Mouse (Mus musculus) limb, embryonic 11.5 days (tissue): Measurements from ENCODE around the gene 9530003J23Rik. TPM values are rescaled to one million over a fixed set of nuclear protein-coding genes. Genes with fewer than 3 reads are reported as not detected.
"Not testable (repeated sequence)": the region's sequence is repeated elsewhere in the genome, so short reads cannot be mapped to it uniquely, and the experiment has no call there.

Experiments used
- ATAC-seq: fragments of 200-750 bp; cut with Nextera tagmentation; 2 replicates; pipeline ENCODE4 v1.8.0; 2017; ENCODE audit warnings: low read depth; ENCODE audit not compliant: insufficient number of reproducible peaks, low FRiP score, low TSS enrichment
- DNase-seq: peaks from one replicate; pipeline ENCODE4 v3.0.0-alpha.2; 2015; ENCODE audit warnings: low spot score
- H3K27ac ChIP-seq: fragments of 300-500 bp; sonication (generic); replicated peaks from 2 replicates; pipeline ENCODE4 v1.5.1; 2014; ENCODE audit warnings: low read depth, mild to moderate bottlenecking, low read length
- H3K27me3 ChIP-seq: fragments of 300-500 bp; sonication (generic); 2 replicates; pipeline ENCODE4 v1.6.1; 2014; ENCODE audit warnings: mild to moderate bottlenecking, low read length, mixed read lengths; ENCODE audit not compliant: control insufficient read depth, insufficient read depth
- H3K36me3 ChIP-seq: fragments of 300-500 bp; sonication (generic); 2 replicates; pipeline ENCODE4 v1.6.1; 2014; ENCODE audit warnings: mild to moderate bottlenecking, low read length, moderate library complexity, mixed read lengths; ENCODE audit not compliant: control insufficient read depth, insufficient read depth
- H3K4me1 ChIP-seq: fragments of 300-500 bp; sonication (generic); 2 replicates; pipeline ENCODE4 v1.6.1; 2014; ENCODE audit warnings: low read length, mixed read lengths; ENCODE audit not compliant: control insufficient read depth, insufficient read depth
- H3K4me2 ChIP-seq: fragments of 300-500 bp; sonication (generic); 2 replicates; pipeline ENCODE4 v1.6.1; 2014; ENCODE audit warnings: low read depth, mild to moderate bottlenecking, moderate library complexity; ENCODE audit not compliant: severe bottlenecking
- H3K4me3 ChIP-seq: fragments of 300-500 bp; sonication (generic); 2 replicates; pipeline ENCODE4 v1.5.1; 2014; ENCODE audit warnings: low read depth, low read length
- H3K9ac ChIP-seq: fragments of 300-500 bp; sonication (generic); 2 replicates; pipeline ENCODE4 v1.6.1; 2014; ENCODE audit warnings: mild to moderate bottlenecking, low read length
- H3K9me3 ChIP-seq: fragments of 300-500 bp; sonication (generic); 2 replicates; pipeline ENCODE4 v1.6.1; 2016; ENCODE audit warnings: low read length; ENCODE audit not compliant: control insufficient read depth
- WGBS: fragments of 180-500 bp; shearing (Covaris S2); extraction: QIAGEN DNeasy Blood & Tissue Kit; methylation state at CpG from one replicate; pipeline ENCODE4 v1.1.7; 2014; 5-methylcytosine and 5-hydroxymethylcytosine counted together
- polyA plus RNA-seq: library from polyadenylated mRNA; unstranded; fragments of >200 nt; fragmentation: Nextera tagmentation; extraction: Ambion mirVana; gene quantifications from 2 replicates; pipeline ENCODE4 v1.2.1, GENCODE M21; 2014

9530003J23Rik gene
- polyA plus RNA-seq, 1 experiment from 2014 or later: 0.23 TPM

DNA sequence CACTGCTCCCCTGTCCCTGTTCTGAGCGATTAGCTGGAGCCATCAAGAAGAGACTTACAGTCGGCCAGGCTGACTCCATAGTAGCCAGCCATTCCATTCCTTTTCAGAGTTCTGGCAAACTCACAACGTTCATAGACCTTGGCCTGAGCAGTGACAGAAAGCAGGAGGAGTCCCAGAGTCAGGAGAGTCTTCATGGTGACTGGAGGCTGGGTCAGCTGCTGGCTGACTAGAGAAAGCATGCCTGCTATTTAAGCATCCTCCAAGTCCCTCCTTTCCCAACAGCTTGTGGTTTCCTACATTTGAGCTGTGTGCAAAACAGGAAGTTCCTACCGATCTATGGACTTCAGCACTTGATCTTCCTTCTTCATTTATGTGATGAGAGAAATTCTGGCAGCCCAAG, 43.5 kb upstream of the 9530003J23Rik start, which contains the start of gene Lyz2:
Gene Lyz2, minus strand, starts transcription at position 273 of the 400 bp plus-strand sequence.
- Histone ChIP-seq H3K36me3 (no peaks in the 10 kb centered on the region), H3K4me1 (no peaks in the 10 kb centered on the region), H3K4me3 (no peak within 1 kb of the TSS), H3K27ac (no peak within 1 kb of the TSS), H3K9me3 (no peaks in the 10 kb centered on the region), H3K4me2 (no peak within 1 kb of the TSS), H3K27me3 (no peaks in the 10 kb centered on the region), H3K9ac (no peak within 1 kb of the TSS)
- DNase-seq (no peak), ATAC-seq (no peak)
- WGBS: 63% methylated on average over 4 of the region's 4 CpGs

DNA sequence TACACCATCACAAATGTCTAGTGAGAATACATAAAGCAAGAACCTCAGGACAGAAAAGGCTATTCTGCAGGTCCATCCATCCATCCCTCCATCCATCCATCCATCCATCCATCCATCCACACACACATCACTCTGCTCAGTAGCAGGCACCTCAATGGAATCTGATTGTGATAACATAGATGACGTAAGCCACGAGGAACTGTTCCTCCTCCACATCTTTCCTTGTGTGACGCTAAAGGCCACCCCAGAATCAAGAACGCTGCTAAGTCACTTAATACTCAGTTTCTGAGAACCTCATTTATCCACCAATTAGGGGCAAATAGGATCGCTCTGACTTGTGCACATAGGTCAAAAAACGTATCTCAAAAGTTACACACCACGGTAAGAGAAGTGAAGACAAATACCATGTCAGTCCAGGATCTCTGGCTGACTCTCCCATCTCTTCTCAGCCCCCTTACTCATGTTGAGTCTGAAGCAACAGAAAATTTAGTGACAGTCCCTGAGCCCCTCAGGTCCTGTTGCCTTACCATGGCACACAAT, 42.9 kb upstream of the 9530003J23Rik start:
- Histone ChIP-seq H3K27ac (no peak overlapping the region), H3K4me2 (no peak overlapping the region), H3K9me3 (no peaks in the 10 kb centered on the region), H3K4me1 (no peaks in the 10 kb centered on the region), H3K4me3 (no peak overlapping the region), H3K27me3 (no peaks in the 10 kb centered on the region), H3K36me3 (no peaks in the 10 kb centered on the region), H3K9ac (no peak overlapping the region)
- whole genome bisulfite sequencing: 86% methylated on average over 7 of the region's 7 CpGs
- DNase-seq (no peak), ATAC-seq (no peak)

DNA sequence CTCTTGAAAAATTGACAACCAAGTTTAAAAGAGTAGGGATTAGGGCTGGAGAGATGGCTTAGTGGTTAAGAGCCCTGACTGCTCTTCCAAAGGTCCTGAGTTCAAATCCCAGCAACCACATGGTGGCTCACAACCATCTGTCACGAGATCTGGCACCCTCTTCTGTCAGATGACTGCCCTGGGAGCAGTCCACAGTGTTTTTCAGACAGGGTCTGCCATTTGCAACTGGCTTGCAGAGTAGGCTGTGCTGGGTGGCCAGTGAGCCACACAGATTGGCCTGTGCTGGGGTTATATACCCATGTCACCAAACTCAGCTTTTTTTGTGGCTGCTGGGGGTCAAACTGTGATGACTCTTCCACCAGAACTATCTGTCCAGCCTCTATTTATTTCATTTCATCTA, 41.5 kb upstream of the 9530003J23Rik start:
- H3K36me3 ChIP-seq: no peaks in the 10 kb centered on the region
- ATAC-seq (no peak), DNase-seq (no peak)
- no peaks in the 10 kb centered on the region for H3K4me1 ChIP-seq
- H3K4me3 ChIP-seq: no peak overlapping the region
- H3K27me3 ChIP-seq: no peaks in the 10 kb centered on the region
- no peaks in the 10 kb centered on the region for H3K9me3 ChIP-seq
- H3K4me2 ChIP-seq: no peak overlapping the region
- H3K9ac ChIP-seq: no peak overlapping the region
- WGBS: 54% methylated on average over 1 of the region's 1 CpGs
- no peak overlapping the region for H3K27ac ChIP-seq

DNA sequence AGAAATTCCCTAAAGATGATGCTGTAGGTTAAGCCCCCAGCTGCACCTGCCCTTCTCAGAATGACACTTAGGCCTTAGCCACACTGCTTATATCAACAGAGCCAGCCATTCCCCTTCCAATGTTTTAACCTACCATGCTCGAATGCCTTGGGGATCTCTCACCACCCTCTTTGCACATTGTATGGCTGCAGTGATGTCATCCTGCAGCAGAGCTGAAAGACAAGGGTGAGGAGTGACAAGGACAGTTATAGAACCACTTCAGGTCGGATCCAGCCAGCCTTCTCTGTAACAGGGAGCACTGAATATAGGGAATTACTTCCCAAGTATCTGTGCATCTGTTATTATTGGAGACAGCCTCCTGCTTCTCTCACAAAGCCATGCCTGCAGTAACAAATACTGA, 40.0 kb upstream of the 9530003J23Rik start:
- not testable (repeated sequence) for H3K36me3 ChIP-seq, ATAC-seq, H3K4me1 ChIP-seq, H3K27me3 ChIP-seq, H3K9ac ChIP-seq, DNase-seq, H3K9me3 ChIP-seq, H3K4me3 ChIP-seq, H3K4me2 ChIP-seq, H3K27ac ChIP-seq
- 60% methylated on average over 2 of the region's 2 CpGs for WGBS

DNA sequence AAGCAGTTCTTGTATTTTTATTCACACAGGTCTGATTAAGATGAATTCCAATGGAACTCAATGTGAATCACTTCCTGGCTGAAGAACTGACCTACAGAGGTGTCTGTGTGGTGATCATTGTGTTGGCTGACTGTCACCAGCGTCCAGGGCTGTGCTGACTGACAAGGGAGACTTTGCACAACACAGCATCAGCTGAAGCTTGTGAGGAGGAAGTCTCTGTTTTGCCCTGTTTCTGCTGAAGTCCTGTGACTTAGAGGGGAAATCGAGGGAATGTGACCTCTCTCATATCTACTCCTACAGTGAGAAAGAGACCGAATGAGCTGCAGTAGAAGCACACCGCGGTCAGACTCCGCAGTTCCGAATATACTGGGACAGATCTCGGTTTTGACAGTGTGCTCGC, 39.3 kb upstream of the 9530003J23Rik start:
- ATAC-seq, H3K27me3 ChIP-seq, H3K4me2 ChIP-seq, H3K4me1 ChIP-seq, DNase-seq, H3K9me3 ChIP-seq, H3K4me3 ChIP-seq, H3K27ac ChIP-seq, H3K36me3 ChIP-seq, H3K9ac ChIP-seq: not testable (repeated sequence)
- WGBS: 85% methylated on average over 9 of the region's 9 CpGs

DNA sequence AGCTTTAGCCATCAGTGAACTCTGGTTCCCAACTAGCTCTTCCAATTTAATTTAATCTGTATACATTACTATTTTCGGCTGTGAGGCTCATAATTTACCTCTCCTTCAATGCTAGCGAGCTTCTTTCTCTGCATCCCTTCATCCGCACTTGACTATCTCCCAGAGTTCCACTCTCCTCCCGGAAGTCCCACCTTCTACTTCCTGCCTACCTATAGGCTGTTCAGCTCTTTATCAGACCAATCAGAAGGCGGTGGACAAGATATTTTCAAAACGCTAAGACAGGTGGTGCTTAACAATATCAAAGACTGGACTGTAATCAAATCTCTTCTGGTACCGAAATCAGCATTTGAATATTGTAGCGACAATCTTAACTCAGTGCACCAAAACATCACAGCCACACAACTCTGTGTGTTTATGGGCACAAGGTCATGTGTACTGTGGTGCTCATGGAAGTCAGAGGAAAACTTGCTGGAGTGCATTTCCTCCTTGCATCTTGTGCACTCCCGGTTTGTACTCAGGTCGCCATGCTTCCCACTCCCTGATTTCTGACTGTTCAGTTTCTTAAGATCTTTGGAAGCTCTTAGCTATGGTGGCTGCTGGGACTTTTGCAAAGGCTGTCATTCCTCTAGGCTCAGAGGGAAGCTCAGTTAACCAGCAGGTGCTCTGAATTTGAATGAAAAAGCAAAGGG, 37.3 kb upstream of the 9530003J23Rik start:
- no peaks in the 10 kb centered on the region for H3K36me3 ChIP-seq
- H3K4me3 ChIP-seq: no peak overlapping the region
- H3K27ac ChIP-seq: no peak overlapping the region
- ATAC-seq (no peak), DNase-seq (no peak)
- H3K9me3 ChIP-seq: no peaks in the 10 kb centered on the region
- H3K4me2 ChIP-seq: no peak overlapping the region
- no peak overlapping the region for H3K9ac ChIP-seq
- H3K27me3 ChIP-seq: no peaks in the 10 kb centered on the region
- WGBS: 84% methylated on average over 10 of the region's 10 CpGs
- H3K4me1 ChIP-seq: no peaks in the 10 kb centered on the region

DNA sequence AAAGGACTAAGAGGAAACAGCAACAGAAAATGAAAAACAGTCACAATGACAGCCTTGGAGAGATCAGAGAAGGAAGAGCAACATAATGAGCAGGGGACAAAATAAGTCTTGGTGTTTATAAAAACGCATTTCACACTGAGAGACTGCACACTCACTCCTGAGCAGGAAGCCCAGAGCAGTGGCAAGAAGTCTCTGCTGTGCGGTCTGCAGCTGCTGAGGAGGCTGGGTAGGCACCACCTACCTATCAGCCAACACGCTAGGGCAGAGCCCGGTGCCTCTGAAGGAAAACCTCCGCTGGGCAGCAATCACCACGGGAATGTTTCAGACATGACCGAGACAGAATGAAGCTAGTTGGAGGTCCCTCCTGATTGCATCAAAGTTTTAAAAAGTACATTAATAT, 36.1 kb upstream of the 9530003J23Rik start:
- H3K4me1 ChIP-seq, H3K4me2 ChIP-seq, H3K27ac ChIP-seq, H3K9ac ChIP-seq, ATAC-seq, DNase-seq, H3K9me3 ChIP-seq, H3K27me3 ChIP-seq, H3K4me3 ChIP-seq, H3K36me3 ChIP-seq: not testable (repeated sequence)
- WGBS: 86% methylated on average over 3 of the region's 7 CpGs

DNA sequence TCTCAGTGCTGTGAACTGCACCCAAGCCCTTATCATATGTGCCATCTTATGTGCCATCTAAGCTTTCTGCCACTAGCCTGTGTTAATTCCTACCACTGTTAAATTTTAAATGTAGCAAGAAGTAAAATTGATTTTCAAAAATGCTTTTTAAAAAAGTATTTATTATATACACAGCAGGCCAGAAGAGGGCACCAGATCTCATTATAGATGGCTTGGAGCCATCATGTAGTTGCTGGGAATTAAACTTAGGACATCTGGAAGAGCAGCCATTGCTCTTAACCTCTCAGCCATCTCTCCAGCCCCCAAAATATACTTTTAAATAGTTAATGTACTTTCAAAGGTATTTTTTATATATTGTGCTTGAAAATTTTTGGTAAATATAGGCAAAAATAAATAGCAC, 33.5 kb upstream of the 9530003J23Rik start:
- DNase-seq: no peak
- H3K27me3 ChIP-seq: no peaks in the 10 kb centered on the region

DNA sequence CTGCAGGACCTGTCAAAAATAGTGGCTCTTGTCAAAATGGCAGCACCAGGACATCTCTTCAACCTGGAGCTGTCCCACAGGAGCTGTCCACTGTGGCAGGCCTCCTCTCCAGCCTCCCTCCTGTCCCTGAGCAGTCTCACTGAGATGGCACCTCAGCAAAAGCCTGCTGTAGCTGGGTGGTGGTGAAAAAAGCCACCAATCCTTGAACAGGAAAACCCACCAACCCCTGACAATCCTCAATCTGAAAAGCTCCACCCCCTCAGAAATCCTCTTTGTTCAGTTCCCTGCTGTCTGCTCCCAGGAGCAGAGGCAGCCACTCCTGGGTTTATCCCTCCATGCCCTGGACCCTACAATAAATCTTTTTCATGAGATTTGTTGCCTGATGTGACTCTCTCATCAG, 21.4 kb upstream of the 9530003J23Rik start:
- no peak for DNase-seq
- Histone ChIP-seq H3K27ac (no peak overlapping the region), H3K4me1 (no peaks in the 10 kb centered on the region), H3K36me3 (no peaks in the 10 kb centered on the region), H3K27me3 (no peaks in the 10 kb centered on the region), H3K9me3 (no peaks in the 10 kb centered on the region; the same call in 1 of the 2 replicates), H3K4me3 (no peak overlapping the region), H3K4me2 (no peak overlapping the region), H3K9ac (no peak overlapping the region)
- no peak for ATAC-seq

More for the DNA sequence above, 33.5 kb upstream of the 9530003J23Rik start:
- H3K4me1 ChIP-seq: no peaks in the 10 kb centered on the region
- H3K4me2 ChIP-seq: no peak overlapping the region
- no peak overlapping the region for H3K9ac ChIP-seq
- H3K4me3 ChIP-seq: no peak overlapping the region
- H3K36me3 ChIP-seq: no peaks in the 10 kb centered on the region
- no peak for ATAC-seq
- no peaks in the 10 kb centered on the region for H3K9me3 ChIP-seq
- no peak overlapping the region for H3K27ac ChIP-seq
